Mouse (Mus musculus): ENCODE measurements around the gene Map2k5.
A peak's percentile ranks its signal among the peaks of the same experiment; 100 is the strongest.

Map2k5 gene

GRCm38 (mm10) chr9:63339256-63339655 lies 38.4 kb downstream of the Map2k5 start:
- DNase-seq = no peak

GRCm38 (mm10) chr9:63338716-63339115 lies 39.0 kb downstream of the Map2k5 start:
- no peak for DNase-seq

- no peak for DNase-seq
Observed at GRCm38 (mm10) chr9:63335816-63336215, 41.9 kb downstream of the Map2k5 start.

GRCm38 (mm10) chr9:63333074-63333473 lies 44.6 kb downstream of the Map2k5 start:
- no peak for DNase-seq

- no peak for DNase-seq
Observed at GRCm38 (mm10) chr9:63331246-63331645, 46.5 kb downstream of the Map2k5 start.

- no peak for DNase-seq
Observed at GRCm38 (mm10) chr9:63328958-63329685, 48.6 kb downstream of the Map2k5 start.

- DNase-seq = no peak
Observed at GRCm38 (mm10) chr9:63315231-63315630, 62.5 kb downstream of the Map2k5 start.

GRCm38 (mm10) chr9:63314126-63314525 lies 63.6 kb downstream of the Map2k5 start:
- DNase-seq = peak; percentile 62

- no peak for DNase-seq
Observed at GRCm38 (mm10) chr9:63309956-63310355, 67.7 kb downstream of the Map2k5 start.

GRCm38 (mm10) chr9:63309008-63309407 lies 68.7 kb downstream of the Map2k5 start:
- DNase-seq = no peak

- DNase-seq = no peak
Observed at GRCm38 (mm10) chr9:63308441-63308840, 69.3 kb downstream of the Map2k5 start.

GRCm38 (mm10) chr9:63302511-63302910 lies 75.2 kb downstream of the Map2k5 start:
- no peak for DNase-seq

GRCm38 (mm10) chr9:63298656-63299055 lies 79.0 kb downstream of the Map2k5 start:
- DNase-seq = no peak

GRCm38 (mm10) chr9:63295551-63295958 lies 82.1 kb downstream of the Map2k5 start:
- DNase-seq = peak; percentile 74

GRCm38 (mm10) chr9:63294846-63295245 lies 82.9 kb downstream of the Map2k5 start:
- no peak for DNase-seq

GRCm38 (mm10) chr9:63293781-63294480 lies 83.8 kb downstream of the Map2k5 start:
- no peak for DNase-seq

- no peak for DNase-seq
Observed at GRCm38 (mm10) chr9:63288676-63289075, 89.0 kb downstream of the Map2k5 start.

- no peak for DNase-seq
Observed at GRCm38 (mm10) chr9:63284392-63284791, 93.3 kb downstream of the Map2k5 start.

- DNase-seq = no peak
Observed at GRCm38 (mm10) chr9:63281996-63282395, 95.7 kb downstream of the Map2k5 start.

GRCm38 (mm10) chr9:63281086-63281485 lies 96.6 kb downstream of the Map2k5 start:
- no peak for DNase-seq

GRCm38 (mm10) chr9:63273781-63274180 lies 103.9 kb downstream of the Map2k5 start:
- no peak for DNase-seq

- DNase-seq = no peak
Observed at GRCm38 (mm10) chr9:63269839-63270238, 107.9 kb downstream of the Map2k5 start.

GRCm38 (mm10) chr9:63263188-63263587 lies 114.5 kb downstream of the Map2k5 start:
- no peak for DNase-seq

GRCm38 (mm10) chr9:63258768-63259167 lies 118.9 kb downstream of the Map2k5 start:
- DNase-seq = peak; percentile 67
